Mouse (Mus musculus): ENCODE data around the gene Cpne9. TPM values are rescaled to one million over a fixed set of nuclear protein-coding genes. Genes with fewer than 3 reads are reported as not detected.
"Not testable (repeated sequence)": the region's sequence is repeated elsewhere in the genome, so short reads cannot be mapped to it uniquely, and the experiment has no call there.

Cpne9 gene
- polyA plus RNA-seq, 1 experiment from 2014 or later = 0.13 TPM

DNA sequence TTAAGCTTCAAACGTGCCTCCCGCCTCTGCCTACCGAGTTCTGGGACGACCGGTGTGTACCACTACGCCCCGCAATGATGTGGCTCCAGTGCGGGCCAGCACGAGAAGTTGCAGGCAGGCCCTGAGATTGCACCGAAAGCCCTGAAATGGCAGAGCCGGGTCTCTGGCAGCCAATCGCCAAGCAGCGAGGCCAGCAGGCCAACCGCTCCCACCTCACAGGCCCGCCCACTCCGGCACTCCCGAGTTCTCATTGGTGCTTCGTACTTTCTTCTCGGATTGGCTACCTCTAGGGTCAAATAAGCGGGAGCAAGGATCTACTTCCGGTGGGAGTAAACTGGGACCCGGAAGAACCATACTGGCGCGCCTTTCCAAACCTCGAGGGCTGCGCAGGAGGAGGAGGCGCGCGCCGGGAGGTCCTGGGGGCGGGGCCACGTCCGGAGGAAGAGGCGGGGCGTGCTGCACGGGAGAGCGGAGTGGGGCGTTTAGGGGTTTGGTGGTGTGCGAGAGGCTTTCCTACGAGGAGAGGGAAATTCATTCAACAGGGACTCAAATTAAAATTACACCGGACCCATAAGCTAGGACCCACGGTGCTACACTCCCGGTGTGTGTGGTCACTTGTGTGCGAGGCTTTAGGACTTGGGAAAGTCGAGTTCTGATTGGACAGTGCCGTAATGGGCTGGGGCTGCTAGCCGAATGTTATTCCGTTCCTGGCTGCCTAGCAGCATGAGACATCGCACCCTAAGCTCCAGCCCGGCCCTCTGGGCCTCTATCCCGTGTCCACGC, 44.6 kb downstream of the Cpne9 start, which contains the start of gene Ogg1:
Gene Ogg1 (plus strand): TSS at position 440 of the 783 bp plus-strand sequence.
- Histone ChIP-seq H3K9ac (ENCODE audit: low read depth, low read length) (peak within 1 kb of the TSS; percentile 71), H3K27ac (replicated peaks; ENCODE audit: low read depth, low read length) (peak within 1 kb of the TSS; percentile 94), H3K4me3 (ENCODE audit: low read depth, low read length) (peak within 1 kb of the TSS; percentile 63), H3K4me1 (ENCODE audit: control insufficient read depth, insufficient read depth, low read length) (0 out of 2 replicates have a peak, but pooled peaks cover 5% of the 10 kb centered on the region), H3K36me3 (ENCODE audit: control insufficient read depth, insufficient read depth, low read length) (peaks cover 39% of the 10 kb centered on the region), H3K27me3 (replicated peaks; ENCODE audit: control insufficient read depth, insufficient read depth, low read length) (no peaks in the 10 kb centered on the region), H3K9me3 (ENCODE audit: control insufficient read depth, low read length) (no peaks in the 10 kb centered on the region), H3K4me2 (ENCODE audit: low read depth, low read length) (peak within 1 kb of the TSS; percentile 92)
- ATAC-seq (ENCODE audit: low read depth) (peak; percentile 98), DNase-seq (ENCODE audit: low spot score) (peak; percentile 100)
- WGBS = under 1% methylated on average over 46 of the region's 52 CpGs

DNA sequence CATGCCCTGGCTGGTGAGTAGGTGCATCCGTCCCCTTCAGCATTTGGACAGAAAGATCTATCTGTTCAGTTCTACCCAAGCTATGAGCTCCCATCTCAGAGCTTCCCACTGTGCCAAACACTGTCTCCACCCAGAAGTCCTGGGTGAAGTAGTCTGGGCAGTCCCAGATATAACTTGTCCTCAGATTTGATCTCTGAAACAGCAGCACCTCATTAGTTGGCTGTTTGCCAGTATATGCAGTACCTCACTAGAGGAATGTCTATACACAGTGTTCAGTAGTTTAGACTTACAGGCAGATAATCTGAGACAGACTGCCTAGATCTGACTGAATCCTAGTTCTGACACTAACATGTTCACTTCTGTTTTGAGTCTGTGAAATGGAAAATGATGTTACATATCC, 47.3 kb downstream of the Cpne9 start:
- Histone ChIP-seq H3K36me3 (ENCODE audit: control insufficient read depth, insufficient read depth, low read length) (peaks cover 32% of the 10 kb centered on the region), H3K9me3 (ENCODE audit: control insufficient read depth, low read length) (no peaks in the 10 kb centered on the region), H3K4me2 (ENCODE audit: low read depth, low read length) (no peak overlapping the region), H3K4me3 (ENCODE audit: low read depth, low read length) (no peak overlapping the region), H3K9ac (ENCODE audit: low read depth, low read length) (no peak overlapping the region), H3K27ac (replicated peaks; ENCODE audit: low read depth, low read length) (no peak overlapping the region), H3K4me1 (ENCODE audit: control insufficient read depth, insufficient read depth, low read length) (0 out of 2 replicates have a peak, but pooled peaks cover 5% of the 10 kb centered on the region), H3K27me3 (replicated peaks; ENCODE audit: control insufficient read depth, insufficient read depth, low read length) (no peaks in the 10 kb centered on the region)
- 88% methylated on average over 1 of the region's 1 CpGs for WGBS
- ATAC-seq (ENCODE audit: low read depth) = no peak
- no peak for DNase-seq (ENCODE audit: low spot score)

DNA sequence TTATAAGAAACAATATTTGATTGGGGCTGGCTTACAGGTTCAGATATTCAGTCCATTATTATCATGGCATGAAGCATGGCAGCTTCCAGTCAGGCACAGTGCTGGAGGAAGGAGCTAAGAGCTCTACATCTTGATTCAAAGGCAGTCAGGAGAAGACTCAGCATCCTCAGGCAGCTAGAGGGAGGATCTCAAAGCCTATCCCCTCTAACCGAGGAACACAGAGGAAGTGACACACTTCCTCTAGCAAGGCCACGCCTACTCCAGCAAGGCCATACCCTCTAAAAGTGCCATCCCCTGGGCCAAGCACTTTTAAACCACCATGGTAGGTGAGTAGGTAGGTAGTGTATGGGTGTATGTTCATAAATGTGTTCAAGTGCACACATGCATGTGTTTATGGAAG, 48.4 kb downstream of the Cpne9 start:
- Histone ChIP-seq H3K4me1 (ENCODE audit: control insufficient read depth, insufficient read depth, low read length) (0 out of 2 replicates have a peak, but pooled peaks cover 5% of the 10 kb centered on the region), H3K9ac (ENCODE audit: low read depth, low read length) (no peak overlapping the region), H3K4me3 (ENCODE audit: low read depth, low read length) (no peak overlapping the region), H3K27me3 (replicated peaks; ENCODE audit: control insufficient read depth, insufficient read depth, low read length) (no peaks in the 10 kb centered on the region), H3K27ac (replicated peaks; ENCODE audit: low read depth, low read length) (no peak overlapping the region), H3K9me3 (ENCODE audit: control insufficient read depth, low read length) (no peaks in the 10 kb centered on the region), H3K36me3 (ENCODE audit: control insufficient read depth, insufficient read depth, low read length) (peaks cover 32% of the 10 kb centered on the region), H3K4me2 (ENCODE audit: low read depth, low read length) (no peak overlapping the region)
- ATAC-seq (ENCODE audit: low read depth) (no peak), DNase-seq (ENCODE audit: low spot score) (no peak)
- WGBS = 52% methylated on average over 2 of the region's 2 CpGs

DNA sequence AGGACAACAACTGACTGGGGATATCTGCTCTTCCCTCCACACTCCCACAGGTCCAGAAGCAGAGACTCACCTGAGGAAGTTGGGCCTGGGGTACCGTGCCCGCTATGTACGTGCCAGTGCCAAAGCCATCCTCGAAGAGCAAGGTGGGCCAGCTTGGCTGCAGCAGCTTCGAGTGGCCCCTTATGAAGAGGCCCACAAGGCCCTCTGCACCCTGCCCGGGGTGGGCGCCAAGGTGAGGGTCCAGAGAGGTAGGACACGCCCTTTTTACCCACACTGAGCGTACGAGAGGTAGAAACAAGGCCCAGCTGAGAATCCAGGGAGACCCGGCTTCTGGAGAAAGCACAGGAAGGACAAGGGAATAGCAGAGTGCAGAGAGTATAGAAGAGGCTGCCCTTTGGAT, 49.6 kb downstream of the Cpne9 start:
- no peaks in the 10 kb centered on the region for H3K4me1 ChIP-seq (ENCODE audit: control insufficient read depth, insufficient read depth, low read length)
- H3K36me3 ChIP-seq (ENCODE audit: control insufficient read depth, insufficient read depth, low read length) = peaks cover 40% of the 10 kb centered on the region
- H3K9ac ChIP-seq (ENCODE audit: low read depth, low read length) = no peak overlapping the region
- H3K4me2 ChIP-seq (ENCODE audit: low read depth, low read length) = no peak overlapping the region
- ATAC-seq (ENCODE audit: low read depth) (no peak), DNase-seq (ENCODE audit: low spot score) (no peak)
- H3K27ac ChIP-seq (replicated peaks; ENCODE audit: low read depth, low read length) = no peak overlapping the region
- no peaks in the 10 kb centered on the region for H3K9me3 ChIP-seq (ENCODE audit: control insufficient read depth, low read length)
- WGBS = 95% methylated on average over 9 of the region's 11 CpGs
- no peaks in the 10 kb centered on the region for H3K27me3 ChIP-seq (replicated peaks; ENCODE audit: control insufficient read depth, insufficient read depth, low read length)
- no peak overlapping the region for H3K4me3 ChIP-seq (ENCODE audit: low read depth, low read length)

DNA sequence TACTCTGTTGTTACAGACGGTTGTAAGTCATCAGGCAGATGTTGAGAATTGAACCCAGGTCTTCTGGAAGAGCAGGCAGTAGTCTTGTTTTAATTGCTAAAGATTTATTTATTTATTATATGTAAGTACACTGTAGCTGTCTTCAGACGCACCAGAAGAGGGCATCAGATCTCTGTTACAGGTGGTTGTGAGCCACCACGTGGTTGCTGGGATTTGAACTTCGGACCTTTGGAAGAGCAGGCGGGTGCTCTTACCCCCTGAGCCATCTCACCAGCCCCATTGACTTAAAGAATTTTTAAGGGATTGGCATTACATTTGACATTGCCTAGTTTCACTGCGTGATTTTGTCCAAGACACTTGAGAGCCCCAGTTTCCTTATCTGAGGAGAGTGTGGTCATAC, 50.6 kb downstream of the Cpne9 start:
- H3K4me3 ChIP-seq (ENCODE audit: low read depth, low read length); H3K27me3 ChIP-seq (replicated peaks; ENCODE audit: control insufficient read depth, insufficient read depth, low read length); H3K9ac ChIP-seq (ENCODE audit: low read depth, low read length); H3K4me1 ChIP-seq (ENCODE audit: control insufficient read depth, insufficient read depth, low read length); DNase-seq (ENCODE audit: low spot score); H3K27ac ChIP-seq (replicated peaks; ENCODE audit: low read depth, low read length); H3K4me2 ChIP-seq (ENCODE audit: low read depth, low read length); H3K9me3 ChIP-seq (ENCODE audit: control insufficient read depth, low read length); ATAC-seq (ENCODE audit: low read depth): not testable (repeated sequence)
- 72% methylated on average over 6 of the region's 6 CpGs for WGBS
- peaks cover 50% of the 10 kb centered on the region for H3K36me3 ChIP-seq (ENCODE audit: control insufficient read depth, insufficient read depth, low read length)

DNA sequence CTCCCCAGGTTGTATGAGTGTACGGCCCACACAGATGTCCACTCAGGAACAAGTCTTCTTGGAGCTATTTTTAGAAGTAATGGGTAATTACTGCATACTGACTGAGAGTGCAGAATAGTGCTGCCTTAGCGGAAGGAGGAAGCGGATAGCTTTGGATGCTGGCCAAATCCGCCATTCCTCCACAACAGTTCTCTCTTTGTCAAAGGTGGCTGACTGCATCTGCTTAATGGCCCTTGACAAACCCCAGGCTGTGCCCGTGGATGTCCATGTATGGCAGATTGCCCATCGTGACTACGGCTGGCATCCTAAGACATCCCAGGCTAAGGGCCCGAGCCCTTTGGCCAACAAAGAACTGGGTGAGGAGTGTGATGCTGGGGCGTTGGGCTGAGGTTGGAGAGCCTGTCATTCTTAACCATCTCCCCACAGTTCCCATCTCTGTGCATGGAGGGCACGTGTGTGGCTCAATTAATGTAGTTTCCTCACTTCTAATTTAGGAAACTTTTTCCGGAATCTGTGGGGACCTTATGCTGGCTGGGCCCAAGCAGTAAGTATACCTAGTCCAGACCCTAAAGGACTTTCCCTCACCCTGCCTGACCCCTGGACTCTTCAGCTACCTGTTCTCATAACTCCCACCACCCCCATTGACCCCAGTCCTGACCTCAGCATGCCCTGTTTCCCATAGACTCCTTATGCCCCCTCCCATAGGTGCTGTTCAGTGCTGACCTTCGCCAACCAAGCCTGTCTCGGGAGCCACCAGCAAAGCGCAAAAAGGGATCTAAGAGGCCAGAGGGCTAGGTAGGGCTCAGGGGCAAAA, 51.2 kb downstream of the Cpne9 start:
- no peak overlapping the region for H3K4me2 ChIP-seq (ENCODE audit: low read depth, low read length)
- no peaks in the 10 kb centered on the region for H3K27me3 ChIP-seq (replicated peaks; ENCODE audit: control insufficient read depth, insufficient read depth, low read length)
- H3K9ac ChIP-seq (ENCODE audit: low read depth, low read length) = no peak overlapping the region
- DNase-seq (ENCODE audit: low spot score) (peak; percentile 80), ATAC-seq (ENCODE audit: low read depth) (peak; percentile 69; the same call in 1 of the 2 replicates)
- no peak overlapping the region; the same call in 1 of the 2 replicates for H3K27ac ChIP-seq (replicated peaks; ENCODE audit: low read depth, low read length)
- peaks cover 55% of the 10 kb centered on the region for H3K36me3 ChIP-seq (ENCODE audit: control insufficient read depth, insufficient read depth, low read length)
- no peaks in the 10 kb centered on the region for H3K9me3 ChIP-seq (ENCODE audit: control insufficient read depth, low read length)
- WGBS = 79% methylated on average over 14 of the region's 14 CpGs
- no peaks in the 10 kb centered on the region for H3K4me1 ChIP-seq (ENCODE audit: control insufficient read depth, insufficient read depth, low read length)
- H3K4me3 ChIP-seq (ENCODE audit: low read depth, low read length) = no peak overlapping the region

DNA sequence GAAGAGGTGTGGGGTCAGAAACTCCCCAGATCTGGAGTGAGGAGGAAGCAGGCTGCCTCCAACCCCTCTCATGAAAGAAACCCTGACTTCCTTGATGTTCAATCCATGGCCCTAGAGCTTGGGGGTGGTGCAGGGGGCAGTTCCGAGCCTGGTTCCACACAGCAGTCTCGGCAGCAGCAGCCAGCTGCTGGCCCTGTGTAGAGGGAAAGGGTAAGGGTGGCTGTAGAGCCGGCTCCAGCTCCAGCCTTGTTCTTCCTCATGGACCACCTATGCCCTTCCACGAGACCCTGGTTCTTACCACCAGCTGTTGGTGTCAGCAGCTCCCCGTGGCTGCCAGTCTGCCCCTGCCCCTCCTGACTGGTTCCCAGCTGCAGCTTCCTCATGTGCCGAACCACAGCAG, 52.1 kb downstream of the Cpne9 start:
- Histone ChIP-seq H3K27ac (replicated peaks; ENCODE audit: low read depth, low read length) (no peak overlapping the region), H3K9me3 (ENCODE audit: control insufficient read depth, low read length) (no peaks in the 10 kb centered on the region), H3K4me1 (ENCODE audit: control insufficient read depth, insufficient read depth, low read length) (no peaks in the 10 kb centered on the region), H3K9ac (ENCODE audit: low read depth, low read length) (no peak overlapping the region), H3K36me3 (ENCODE audit: control insufficient read depth, insufficient read depth, low read length) (peaks cover 63% of the 10 kb centered on the region), H3K4me2 (ENCODE audit: low read depth, low read length) (no peak overlapping the region), H3K4me3 (ENCODE audit: low read depth, low read length) (no peak overlapping the region), H3K27me3 (replicated peaks; ENCODE audit: control insufficient read depth, insufficient read depth, low read length) (no peaks in the 10 kb centered on the region)
- ATAC-seq (ENCODE audit: low read depth) = no peak
- 83% methylated on average over 5 of the region's 6 CpGs for WGBS
- no peak for DNase-seq (ENCODE audit: low spot score)

DNA sequence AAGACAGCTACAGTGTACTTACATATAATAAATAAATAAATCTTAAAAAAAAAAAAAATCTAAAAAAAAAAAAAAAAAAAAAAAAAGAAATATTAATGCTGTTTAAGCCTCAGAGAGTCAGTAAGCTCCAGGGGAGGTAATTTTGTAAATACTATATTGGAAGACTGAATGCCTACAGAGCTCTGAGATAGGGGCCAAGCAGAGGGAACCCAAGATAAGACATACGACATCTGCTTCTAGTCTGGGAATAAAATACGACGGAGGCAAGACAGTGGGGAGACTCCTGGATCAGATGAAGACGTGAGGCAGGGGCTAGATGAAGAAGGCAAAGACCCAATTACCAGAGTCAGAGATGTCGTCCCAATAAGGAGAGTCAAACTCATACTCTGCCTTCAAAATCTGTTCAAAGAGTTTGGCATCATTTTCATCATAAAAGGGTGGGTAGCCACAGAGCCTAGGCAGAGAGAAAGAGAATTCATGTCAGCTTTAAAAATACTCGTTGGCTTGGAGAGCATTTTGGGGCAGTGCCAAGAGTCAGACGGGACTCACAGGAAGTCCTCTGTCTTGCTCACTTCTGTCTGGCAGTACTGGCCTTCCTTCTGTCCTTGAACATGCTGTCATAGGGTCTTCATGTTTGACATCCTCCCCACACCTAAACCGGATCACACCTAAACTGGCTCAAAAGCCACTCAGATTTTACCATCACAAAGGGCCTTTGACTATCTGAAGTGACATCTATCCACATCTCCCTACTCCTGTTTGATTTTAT, 54.9 kb downstream of the Cpne9 start:
- Histone ChIP-seq H3K36me3 (ENCODE audit: control insufficient read depth, insufficient read depth, low read length) (peaks cover 84% of the 10 kb centered on the region), H3K4me1 (ENCODE audit: control insufficient read depth, insufficient read depth, low read length) (peaks cover 5% of the 10 kb centered on the region; the same call in 1 of the 2 replicates), H3K4me3 (ENCODE audit: low read depth, low read length) (no peak overlapping the region), H3K27me3 (replicated peaks; ENCODE audit: control insufficient read depth, insufficient read depth, low read length) (no peaks in the 10 kb centered on the region), H3K27ac (replicated peaks; ENCODE audit: low read depth, low read length) (no peak overlapping the region), H3K4me2 (ENCODE audit: low read depth, low read length) (no peak overlapping the region), H3K9ac (ENCODE audit: low read depth, low read length) (no peak overlapping the region), H3K9me3 (ENCODE audit: control insufficient read depth, low read length) (no peaks in the 10 kb centered on the region)
- DNase-seq (ENCODE audit: low spot score) = no peak
- no peak for ATAC-seq (ENCODE audit: low read depth)
- 72% methylated on average over 8 of the region's 8 CpGs for WGBS
